Comparison of ENCODE assay signal across 16 mouse cellular contexts in genomic region chr4:136224677-136225460, GRCm38 (mm10). TPM values are rescaled to one million over a fixed set of nuclear protein-coding genes. Genes with fewer than 3 reads are reported as not detected.
DNase-seq lines count a peak whose midpoint lies in the region; ATAC-seq lines count a peak whose summit lies in the region.
"Had no signal": no experiment of that assay in that cellular context is flagged by ENCODE, and none has a peak within 500 bp of the region (broad histone marks: within the 10 kb centered on the region; RNA-seq: fewer than 3 reads in every experiment).

No protein-coding gene starts in this region.

- no peak overlapping the region for H3K4me2 ChIP-seq in forebrain, embryonic 11.5 days (ENCODE audit: low read depth, low read length, severe bottlenecking)
- no peak overlapping the region for H3K4me2 ChIP-seq in forebrain, embryonic 16.5 days (ENCODE audit: low read length)
- H3K4me2 ChIP-seq in hindbrain, embryonic 11.5 days (replicated peaks; ENCODE audit: low read depth, low read length) = no peak overlapping the region
- no peak overlapping the region for H3K4me2 ChIP-seq in midbrain, embryonic 14.5 days (ENCODE audit: low read length)
- H3K4me2 ChIP-seq: heart, embryonic 13.5 days; limb, embryonic 15.5 days; stomach, embryonic 15.5 days had no signal

- peaks cover 15% of the 10 kb centered on the region for H3K4me1 ChIP-seq in forebrain, embryonic 11.5 days (replicated peaks; ENCODE audit: control insufficient read depth, insufficient read depth, low read length)
- peaks cover 16% of the 10 kb centered on the region for H3K4me1 ChIP-seq in forebrain, embryonic 16.5 days (replicated peaks; ENCODE audit: control insufficient read depth, insufficient read depth, low read length)
- H3K4me1 ChIP-seq in hindbrain, embryonic 11.5 days (replicated peaks; ENCODE audit: control insufficient read depth, insufficient read depth, low read length) = peaks cover 8% of the 10 kb centered on the region; the same call in 1 of the 2 replicates
- peaks cover 14% of the 10 kb centered on the region for H3K4me1 ChIP-seq in midbrain, embryonic 14.5 days (ENCODE audit: control insufficient read depth, insufficient read depth, low read length)

- no peaks in the 10 kb centered on the region for H3K36me3 ChIP-seq in forebrain, embryonic 11.5 days (ENCODE audit: control insufficient read depth, insufficient read depth, low read length)
- no peaks in the 10 kb centered on the region for H3K36me3 ChIP-seq in forebrain, embryonic 16.5 days (ENCODE audit: control insufficient read depth, insufficient read depth)
- H3K36me3 ChIP-seq in hindbrain, embryonic 11.5 days (ENCODE audit: control insufficient read depth, insufficient read depth, low read length) = no peaks in the 10 kb centered on the region
- no peaks in the 10 kb centered on the region for H3K36me3 ChIP-seq in midbrain, embryonic 14.5 days (ENCODE audit: control insufficient read depth, insufficient read depth, low read length)
- H3K36me3 ChIP-seq: heart, embryonic 13.5 days had no signal

- ATAC-seq in forebrain, embryonic 11.5 days (replicated peaks; ENCODE audit: low FRiP score) = no peak
- ATAC-seq in forebrain, embryonic 16.5 days = no peak
- no peak for ATAC-seq in hindbrain, embryonic 11.5 days (ENCODE audit: low FRiP score)
- no peak for ATAC-seq in midbrain, embryonic 14.5 days (ENCODE audit: low FRiP score, low TSS enrichment)
- ATAC-seq: intestine, postnatal 0 days; lung, postnatal 0 days had no signal

- WGBS in forebrain, embryonic 11.5 days = 82% methylated on average over 23 of the region's 23 CpGs
- WGBS in forebrain, embryonic 16.5 days = 83% methylated on average over 23 of the region's 23 CpGs
- WGBS in hindbrain, embryonic 11.5 days = 85% methylated on average over 23 of the region's 23 CpGs
- WGBS in midbrain, embryonic 14.5 days = 85% methylated on average over 23 of the region's 23 CpGs

- H3K9me3 ChIP-seq in forebrain, embryonic 11.5 days (ENCODE audit: control insufficient read depth, low read length) = no peaks in the 10 kb centered on the region
- no peaks in the 10 kb centered on the region for H3K9me3 ChIP-seq in forebrain, embryonic 16.5 days (ENCODE audit: control insufficient read depth, low read length)
- H3K9me3 ChIP-seq in hindbrain, embryonic 11.5 days (ENCODE audit: control insufficient read depth, low read length) = no peaks in the 10 kb centered on the region
- no peaks in the 10 kb centered on the region for H3K9me3 ChIP-seq in midbrain, embryonic 14.5 days (ENCODE audit: control insufficient read depth, low read length)
- H3K9me3 ChIP-seq: heart, embryonic 13.5 days; limb, embryonic 15.5 days; stomach, embryonic 15.5 days had no signal

- no peak overlapping the region for H3K4me3 ChIP-seq in forebrain, embryonic 11.5 days (ENCODE audit: low read depth, low read length)
- no peak overlapping the region for H3K4me3 ChIP-seq in forebrain, embryonic 16.5 days (replicated peaks; ENCODE audit: low read length)
- H3K4me3 ChIP-seq in hindbrain, embryonic 11.5 days (ENCODE audit: low read depth, low read length) = no peak overlapping the region
- no peak overlapping the region for H3K4me3 ChIP-seq in midbrain, embryonic 14.5 days (replicated peaks; ENCODE audit: low read depth, low read length)
- H3K4me3 ChIP-seq: heart, embryonic 13.5 days; limb, embryonic 15.5 days; stomach, embryonic 15.5 days had no signal

- no peak for DNase-seq in forebrain, embryonic 11.5 days (ENCODE audit: low spot score)
- DNase-seq in R1 (ENCODE audit: low read depth, low spot score) = peak; percentile 90
- no peak for DNase-seq in hindbrain, embryonic 11.5 days (ENCODE audit: low spot score)
- no peak for DNase-seq in midbrain, embryonic 14.5 days
- no peak for DNase-seq in cerebellum, postnatal 4 days (ENCODE audit: low spot score in 2 of 2)
- DNase-seq in cerebellum, adult 18-20 months = no peak
- no peak for DNase-seq in cerebellum, postnatal 10 days
- DNase-seq: adrenal gland, adult 8-10 months; cerebellum, adult 11 months; right cerebral cortex, adult 18-20 months had no signal

- H3K27me3 ChIP-seq in forebrain, embryonic 11.5 days (ENCODE audit: control insufficient read depth, insufficient read depth, low read length) = no peaks in the 10 kb centered on the region
- no peaks in the 10 kb centered on the region for H3K27me3 ChIP-seq in forebrain, embryonic 16.5 days (replicated peaks; ENCODE audit: control insufficient read depth, insufficient read depth, low read length)
- H3K27me3 ChIP-seq in hindbrain, embryonic 11.5 days (ENCODE audit: control insufficient read depth, insufficient read depth, low read length) = peaks cover 6% of the 10 kb centered on the region; the same call in 1 of the 2 replicates
- no peaks in the 10 kb centered on the region for H3K27me3 ChIP-seq in midbrain, embryonic 14.5 days (ENCODE audit: control insufficient read depth, insufficient read depth, low read length)
- H3K27me3 ChIP-seq: limb, embryonic 15.5 days; stomach, embryonic 15.5 days had no signal

- H3K9ac ChIP-seq in forebrain, embryonic 11.5 days (ENCODE audit: low read length) = no peak overlapping the region
- H3K9ac ChIP-seq in forebrain, embryonic 16.5 days (replicated peaks; ENCODE audit: low read depth, low read length) = no peak overlapping the region
- H3K9ac ChIP-seq in hindbrain, embryonic 11.5 days (ENCODE audit: low read depth, low read length) = 0 out of 2 replicates have a peak overlapping the region, but pooled peaks have one; percentile 11
- H3K9ac ChIP-seq in midbrain, embryonic 14.5 days (replicated peaks; ENCODE audit: low read length) = no peak overlapping the region
- H3K9ac ChIP-seq: heart, embryonic 13.5 days; limb, embryonic 15.5 days; stomach, embryonic 15.5 days had no signal

- H3K27ac ChIP-seq in forebrain, embryonic 11.5 days (ENCODE audit: low read depth, low read length) = peak overlapping the region; percentile 50
- no peak overlapping the region for H3K27ac ChIP-seq in forebrain, embryonic 16.5 days (ENCODE audit: low read length)
- H3K27ac ChIP-seq in hindbrain, embryonic 11.5 days (ENCODE audit: low read depth, low read length) = peak overlapping the region; percentile 60; the same call in 1 of the 2 replicates
- peak overlapping the region; percentile 66 for H3K27ac ChIP-seq in midbrain, embryonic 14.5 days (replicated peaks; ENCODE audit: low read depth, low read length)
- H3K27ac ChIP-seq: heart, embryonic 13.5 days; limb, embryonic 15.5 days; stomach, embryonic 15.5 days had no signal

RNA-seq across cellular contexts. Expression of gene Asap3, which starts 18.7 kb away (rescaled TPM):
- 4.1 and 4.3 TPM in 2 replicates for polyA plus RNA-seq in forebrain, embryonic 11.5 days (2014; fragmentation: Nextera tagmentation; extraction: Ambion mirVana)
- 3.7 and 4.1 TPM in 2 replicates for polyA plus RNA-seq in forebrain, embryonic 16.5 days (2015; fragmentation: Nextera tagmentation; extraction: Ambion mirVana)
- polyA plus RNA-seq in hindbrain, embryonic 11.5 days (2014; fragmentation: Nextera tagmentation; extraction: Ambion mirVana) = 2.5 and 3.3 TPM in 2 replicates
- polyA plus RNA-seq in midbrain, embryonic 14.5 days (2014; fragmentation: Nextera tagmentation; extraction: Ambion mirVana) = 1.8 and 3.4 TPM in 2 replicates

RNA-seq across cellular contexts. Expression of gene Tcea3, which starts 22.7 kb away (rescaled TPM):
- 1.1 and 1.6 TPM in 2 replicates for polyA plus RNA-seq in forebrain, embryonic 11.5 days (2014; fragmentation: Nextera tagmentation; extraction: Ambion mirVana)
- 0.44 and 1.2 TPM in 2 replicates for polyA plus RNA-seq in forebrain, embryonic 16.5 days (2015; fragmentation: Nextera tagmentation; extraction: Ambion mirVana)
- 3.1 and 5.2 TPM in 2 replicates for polyA plus RNA-seq in hindbrain, embryonic 11.5 days (2014; fragmentation: Nextera tagmentation; extraction: Ambion mirVana)
- 0.18 and 1.2 TPM in 2 replicates for polyA plus RNA-seq in midbrain, embryonic 14.5 days (2014; fragmentation: Nextera tagmentation; extraction: Ambion mirVana)

RNA-seq across cellular contexts. Expression of gene E2f2, which starts 52.7 kb away (rescaled TPM):
- 9.4 and 10.2 TPM in 2 replicates for polyA plus RNA-seq in forebrain, embryonic 11.5 days (2014; fragmentation: Nextera tagmentation; extraction: Ambion mirVana)
- 3.9 and 4.3 TPM in 2 replicates for polyA plus RNA-seq in forebrain, embryonic 16.5 days (2015; fragmentation: Nextera tagmentation; extraction: Ambion mirVana)
- 5.5 and 6.2 TPM in 2 replicates for polyA plus RNA-seq in hindbrain, embryonic 11.5 days (2014; fragmentation: Nextera tagmentation; extraction: Ambion mirVana)
- polyA plus RNA-seq in midbrain, embryonic 14.5 days (2014; fragmentation: Nextera tagmentation; extraction: Ambion mirVana) = 1.2 and 1.7 TPM in 2 replicates

RNA-seq across cellular contexts. Expression of gene Zfp46, which starts 59.6 kb away (rescaled TPM):
- polyA plus RNA-seq in forebrain, embryonic 11.5 days (2014; fragmentation: Nextera tagmentation; extraction: Ambion mirVana) = 28.2 and 30.8 TPM in 2 replicates
- 50.1 and 54.7 TPM in 2 replicates for polyA plus RNA-seq in forebrain, embryonic 16.5 days (2015; fragmentation: Nextera tagmentation; extraction: Ambion mirVana)
- 26.2 and 33.1 TPM in 2 replicates for polyA plus RNA-seq in hindbrain, embryonic 11.5 days (2014; fragmentation: Nextera tagmentation; extraction: Ambion mirVana)
- polyA plus RNA-seq in midbrain, embryonic 14.5 days (2014; fragmentation: Nextera tagmentation; extraction: Ambion mirVana) = 31.1 and 47.7 TPM in 2 replicates
